Mouse (Mus musculus) gastrocnemius, adult 2 months (tissue): ENCODE results near the gene Bphl. TPM values are rescaled to one million over a fixed set of nuclear protein-coding genes. Genes with fewer than 3 reads are reported as not detected.

Source experiments
- DNase-seq: peaks from one replicate; pipeline ENCODE4 v3.0.0; 2022
- H3K27ac ChIP-seq: fragments of 200-600 bp; 2 replicates; pipeline ENCODE4 v1.8.1; 2022; ENCODE audit warnings: mild to moderate bottlenecking
- H3K4me3 ChIP-seq: fragments of 200-600 bp; 2 replicates; pipeline ENCODE4 v1.8.1; 2022; ENCODE audit warnings: mild to moderate bottlenecking, moderate library complexity
- CTCF ChIP-seq: fragments of 200-600 bp; IDR thresholded peaks from 2 replicates; pipeline ENCODE4 v1.8.1; 2022; ENCODE audit warnings: antibody characterized with exemption, mild to moderate bottlenecking, moderate library complexity
- intact Hi-C: fragments of 180-260 bp; cut with DNase I; formaldehyde crosslinking; loops from one replicate; pipeline ENCODE4 v1.15.1; 2025
- long read RNA-seq, 2 experiments: library from polyadenylated mRNA; stranded (forward); transcript quantifications; one replicate each; pipeline ENCODE4 v2.0.0; 2021
- total RNA-seq, 2 experiments: library from RNA; stranded (reverse); gene quantifications; 2 replicates each; pipeline ENCODE4 v1.2.3; 2021

Gene Bphl
- 10 to 100 TPM; 22.4 to 25.5 TPM for total RNA-seq
- long read RNA-seq, experiment 1, transcript Bphl-201 (7 exons, 1,253 nt), result major isoform, 31 of 39 reads
- long read RNA-seq, experiment 1, partial matches to known transcripts, result 8 of 39 reads
- long read RNA-seq, experiment 1, other reads (novel, unspliced or antisense), result 0 of 39 reads
- long read RNA-seq, experiment 2, transcript Bphl-201 (7 exons, 1,253 nt), result major isoform, 31 of 52 reads
- long read RNA-seq, experiment 2, partial matches to known transcripts, result 16 of 52 reads
- long read RNA-seq, experiment 2, other reads (novel, unspliced or antisense), result 5 of 52 reads

DNA sequence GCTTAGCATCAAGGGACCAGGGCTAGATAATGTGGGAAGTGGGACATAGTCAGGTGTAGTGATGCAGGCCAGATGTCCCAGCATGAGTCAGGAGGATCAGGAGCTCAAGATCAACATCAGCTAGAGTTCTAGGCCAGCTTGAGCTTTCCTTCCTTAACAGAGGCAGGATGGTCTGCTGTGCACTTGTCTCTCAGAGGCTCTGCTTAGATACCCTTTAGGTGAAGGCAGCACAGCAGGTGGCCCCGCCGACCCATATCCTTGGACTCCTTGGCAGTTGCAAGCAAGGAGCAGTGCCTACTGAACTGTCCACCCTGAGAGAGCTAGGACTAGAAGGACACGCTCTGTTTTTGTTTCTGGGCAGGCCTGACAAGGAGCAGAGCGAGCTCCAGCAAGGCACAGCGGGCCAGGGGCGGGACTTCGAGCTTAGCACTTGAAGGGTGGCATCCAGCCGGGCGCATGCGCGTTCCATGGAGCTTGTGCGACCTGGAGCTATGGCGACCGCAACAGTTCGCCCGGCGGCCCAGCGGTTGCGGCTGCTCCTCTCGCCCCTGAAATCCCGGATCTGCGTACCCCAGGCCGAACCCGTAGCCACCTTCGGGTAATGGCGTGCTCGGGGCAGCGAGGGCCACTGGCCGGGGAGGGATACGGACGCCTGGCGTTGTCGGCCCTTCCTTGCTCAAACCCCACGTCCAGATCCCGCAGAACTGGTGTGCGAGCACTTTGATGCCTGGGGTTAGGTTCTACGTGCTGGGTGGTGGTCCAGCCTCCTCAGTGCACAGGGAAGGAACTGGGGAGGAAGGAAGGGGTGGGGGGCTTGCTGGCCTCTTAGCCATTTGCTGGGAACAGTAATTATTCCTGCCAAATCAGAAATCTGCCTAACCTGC, at the start of gene Bphl:
TSS of gene Bphl (plus strand) at position 426 of the 884 bp plus-strand sequence.
- Histone ChIP-seq H3K27ac (peak within 1 kb of the TSS; percentile 94), H3K4me3 (peak within 1 kb of the TSS; percentile 96)
- intact Hi-C loops, result no loop called here
- TF ChIP-seq CTCF, result no peak
- peak; percentile 95 for DNase-seq

- no peak for TF ChIP-seq CTCF
- no peak overlapping the region for H3K4me3 ChIP-seq
- intact Hi-C loops, result no loop called here
- DNase-seq, result no peak
- H3K27ac ChIP-seq, result no peak overlapping the region
Observed at GRCm38 (mm10) chr13:33989625-33990024, 47.8 kb upstream of the Bphl start.

GRCm38 (mm10) chr13:33995197-33995596, 42.2 kb upstream of the Bphl start:
- intact Hi-C loops, result loop anchor here (1.0 kb wide), 1 partner anchor 38 kb away; no protein-coding TSS in a partner anchor
- peak; percentile 98 for TF ChIP-seq CTCF
- H3K4me3 ChIP-seq, result no peak overlapping the region
- H3K27ac ChIP-seq, result no peak overlapping the region
- peak; percentile 80 for DNase-seq

DNA sequence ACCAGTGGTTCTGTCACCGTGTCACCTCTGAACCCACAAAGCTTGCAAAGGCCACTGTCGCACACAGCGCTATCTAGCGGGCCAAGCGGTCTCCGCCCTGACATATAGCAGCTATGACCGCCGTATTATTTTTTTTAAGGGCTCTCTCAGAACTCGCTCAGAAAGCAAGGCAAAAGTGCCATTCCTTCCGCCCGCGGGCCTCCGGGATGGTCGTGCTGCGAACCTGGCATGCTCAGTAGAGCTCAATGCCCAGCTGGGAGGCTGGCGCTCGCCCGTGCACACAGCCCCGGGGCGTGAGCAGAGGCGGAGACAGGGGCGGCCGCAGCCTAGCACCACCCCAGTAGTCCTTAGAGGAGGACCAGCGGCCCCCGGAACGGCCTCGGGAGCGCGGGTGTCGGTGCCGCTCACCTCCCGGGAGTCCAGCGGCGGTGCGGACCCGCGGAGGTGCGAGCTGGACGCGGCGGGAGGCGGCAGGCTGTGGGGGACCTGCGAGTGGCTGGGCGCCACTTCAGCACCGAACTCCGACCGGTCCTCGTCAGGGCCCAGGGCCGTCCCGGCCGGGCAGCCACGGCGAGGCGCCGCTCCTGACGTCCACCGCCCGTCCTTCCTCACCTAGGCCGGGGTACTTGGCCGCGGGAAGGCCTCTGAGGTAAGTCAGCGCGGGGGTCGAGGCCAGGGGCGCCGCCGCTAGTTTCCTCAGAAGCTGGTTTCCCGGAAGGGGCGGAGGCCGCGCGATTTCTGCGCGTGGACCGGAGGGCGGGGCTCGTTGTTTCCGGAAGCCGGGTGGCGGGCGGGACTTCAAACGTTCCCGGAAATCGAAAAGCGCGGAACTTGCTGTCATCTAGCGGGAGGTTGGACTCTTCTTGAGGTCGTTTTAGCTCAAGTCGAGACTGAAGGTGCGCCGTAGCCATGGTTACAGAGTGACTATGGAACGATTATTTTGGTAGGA, 35.1 kb upstream of the Bphl start, which contains the start of the genes Ripk1 and Serpinb6a:
TSS of gene Ripk1 (plus strand) at position 306 of the 949 bp plus-strand sequence.
TSS of gene Serpinb6a (minus strand) at position 737 of the 949 bp plus-strand sequence.
- intact Hi-C loops, result no loop called here
- TF ChIP-seq CTCF, result peak; percentile 54
- Histone ChIP-seq H3K27ac (peak within 1 kb of the TSS; percentile 97), H3K4me3 (peak within 1 kb of the TSS; percentile 85)
- peak; percentile 92 for DNase-seq

DNA sequence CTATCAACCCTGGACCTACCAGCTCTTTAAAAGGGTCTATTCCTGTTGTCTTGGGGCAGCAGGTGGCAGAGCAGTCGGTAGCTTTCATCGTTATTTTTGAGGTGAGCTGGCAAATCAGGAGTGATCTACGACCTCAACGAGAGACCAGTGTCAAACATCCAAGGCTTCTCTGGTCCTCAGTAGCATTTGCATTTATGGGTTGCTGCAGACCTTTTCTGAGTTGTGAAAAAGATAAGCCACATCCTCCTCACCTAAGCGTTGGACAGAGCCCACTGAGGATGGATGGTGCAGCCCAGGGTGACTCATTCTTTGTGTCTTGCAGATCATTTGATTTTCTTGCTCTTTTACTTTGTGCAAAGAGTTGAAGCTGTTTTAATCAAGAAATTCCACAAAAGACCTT, 34.3 kb upstream of the Bphl start:
- TF ChIP-seq CTCF, result no peak
- H3K4me3 ChIP-seq, result peak overlapping the region; percentile 85
- peak overlapping the region; percentile 97 for H3K27ac ChIP-seq
- no peak for DNase-seq
- intact Hi-C loops, result no loop called here

GRCm38 (mm10) chr13:34007234-34007633, 30.2 kb upstream of the Bphl start:
- no peak overlapping the region for H3K4me3 ChIP-seq
- peak overlapping the region; percentile 48 for H3K27ac ChIP-seq
- intact Hi-C loops, result no loop called here
- DNase-seq, result no peak
- no peak for TF ChIP-seq CTCF

GRCm38 (mm10) chr13:34016927-34017569, 20.3 kb upstream of the Bphl start:
- no peak for TF ChIP-seq CTCF

GRCm38 (mm10) chr13:34018521-34018920, 18.9 kb upstream of the Bphl start:
- DNase-seq, result no peak
- Histone ChIP-seq H3K4me3 (no peak overlapping the region), H3K27ac (no peak overlapping the region)
- no peak for TF ChIP-seq CTCF
- intact Hi-C loops, result no loop called here

More at GRCm38 (mm10) chr13:34016927-34017569, 20.3 kb upstream of the Bphl start:
- H3K27ac ChIP-seq, result no peak overlapping the region
- H3K4me3 ChIP-seq, result no peak overlapping the region
- no peak for DNase-seq
- intact Hi-C loops, result no loop called here

- no peak for TF ChIP-seq CTCF
- DNase-seq, result no peak
Observed at GRCm38 (mm10) chr13:34021998-34022397, 15.4 kb upstream of the Bphl start.

DNA sequence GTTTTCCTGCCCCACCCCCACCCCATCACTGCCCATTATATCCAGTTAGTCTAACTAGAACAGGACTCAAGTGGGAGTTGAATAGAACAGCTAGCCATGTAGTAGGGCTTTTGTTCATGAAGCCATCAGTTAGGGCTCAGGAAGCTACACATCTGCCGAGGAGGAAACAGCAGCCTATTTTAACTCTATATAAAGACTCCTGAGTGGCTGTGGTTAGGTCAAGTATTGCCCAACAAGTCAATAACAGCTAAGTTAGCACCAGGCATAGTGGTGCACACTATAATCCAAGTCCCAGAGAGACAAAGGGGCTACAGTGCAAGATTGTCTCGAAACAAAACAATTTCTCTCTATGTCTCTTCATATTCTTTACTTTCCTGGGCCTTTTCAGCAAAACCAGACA, 5.4 kb upstream of the Bphl start:
- TF ChIP-seq CTCF, result no peak
- H3K27ac ChIP-seq, result no peak overlapping the region
- intact Hi-C loops, result no loop called here
- DNase-seq, result no peak
- no peak overlapping the region for H3K4me3 ChIP-seq

More at GRCm38 (mm10) chr13:34021998-34022397, 15.4 kb upstream of the Bphl start:
- no peak overlapping the region for H3K27ac ChIP-seq
- intact Hi-C loops, result no loop called here
- H3K4me3 ChIP-seq, result no peak overlapping the region

GRCm38 (mm10) chr13:34035424-34035823, 2.0 kb upstream of the Bphl start:
- no peak overlapping the region for H3K4me3 ChIP-seq
- H3K27ac ChIP-seq, result no peak overlapping the region
- intact Hi-C loops, result no loop called here
- DNase-seq, result no peak
- TF ChIP-seq CTCF, result no peak
